Mouse (Mus musculus): ENCODE data around the gene Zfp385b. TPM values are rescaled to one million over a fixed set of nuclear protein-coding genes. Genes with fewer than 3 reads are reported as not detected.

The Zfp385b gene
- polyA plus RNA-seq, 1 experiment from 2014 or later, result 3.8 TPM

DNA sequence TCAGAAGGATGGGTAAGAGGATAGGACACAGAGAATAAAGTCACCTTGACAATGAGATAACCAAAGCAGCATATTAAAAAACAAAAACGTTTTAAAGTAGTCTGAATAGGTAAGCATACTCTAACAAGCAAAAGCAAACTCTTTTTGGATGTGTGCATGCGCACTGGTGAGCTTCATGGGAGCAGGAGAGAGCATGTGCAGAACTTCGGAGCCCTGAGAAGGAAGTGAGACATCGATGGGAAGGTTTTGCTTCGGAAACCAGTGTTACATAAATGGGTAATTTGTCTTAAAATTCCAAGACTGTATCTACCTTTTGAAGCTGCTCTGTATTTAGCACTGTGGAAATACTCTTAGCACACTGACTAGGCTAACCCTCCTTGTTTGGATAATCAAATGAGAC lies 137.2 kb downstream of the Zfp385b start:
- no peak overlapping the region for H3K4me3 ChIP-seq
- 81% methylated on average over 5 of the region's 5 CpGs for WGBS
- no peak overlapping the region for H3K27ac ChIP-seq
- H3K4me1 ChIP-seq, result peaks cover 3% of the 10 kb centered on the region; the same call in 1 of the 2 replicates
- no peak for ATAC-seq (ENCODE audit: low FRiP score)
- no peaks in the 10 kb centered on the region for H3K9me3 ChIP-seq (replicated peaks)
- H3K4me2 ChIP-seq (replicated peaks), result no peak overlapping the region
- no peaks in the 10 kb centered on the region for H3K27me3 ChIP-seq
- no peak overlapping the region for H3K9ac ChIP-seq
- no peaks in the 10 kb centered on the region for H3K36me3 ChIP-seq

DNA sequence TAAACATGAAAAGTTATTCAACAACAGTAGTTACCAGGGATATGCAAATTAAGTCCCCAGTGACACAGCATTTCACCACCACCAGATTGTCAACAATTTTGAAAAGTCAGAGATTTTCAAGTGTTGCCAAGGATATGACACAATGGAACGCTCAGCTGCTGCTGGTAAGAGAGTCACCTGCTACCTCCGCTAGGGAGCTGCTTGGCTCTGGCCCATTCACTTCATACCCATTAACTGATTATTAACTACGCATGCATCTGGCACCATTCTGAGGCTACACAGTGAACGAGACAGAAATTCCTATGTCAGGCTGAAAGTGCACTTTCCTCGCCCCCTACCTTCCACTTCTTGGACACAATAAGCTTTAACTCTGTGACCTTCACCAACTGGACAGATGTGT lies 137.7 kb downstream of the Zfp385b start:
- Histone ChIP-seq H3K4me2 (replicated peaks) (no peak overlapping the region), H3K9ac (no peak overlapping the region), H3K27me3 (no peaks in the 10 kb centered on the region), H3K36me3 (no peaks in the 10 kb centered on the region), H3K9me3 (replicated peaks) (no peaks in the 10 kb centered on the region), H3K4me3 (no peak overlapping the region), H3K27ac (no peak overlapping the region), H3K4me1 (peaks cover 3% of the 10 kb centered on the region; the same call in 1 of the 2 replicates)
- 0 out of 2 replicates have a peak, but pooled peaks have one; percentile 40 for ATAC-seq (ENCODE audit: low FRiP score)
- 69% methylated on average over 5 of the region's 5 CpGs for WGBS

DNA sequence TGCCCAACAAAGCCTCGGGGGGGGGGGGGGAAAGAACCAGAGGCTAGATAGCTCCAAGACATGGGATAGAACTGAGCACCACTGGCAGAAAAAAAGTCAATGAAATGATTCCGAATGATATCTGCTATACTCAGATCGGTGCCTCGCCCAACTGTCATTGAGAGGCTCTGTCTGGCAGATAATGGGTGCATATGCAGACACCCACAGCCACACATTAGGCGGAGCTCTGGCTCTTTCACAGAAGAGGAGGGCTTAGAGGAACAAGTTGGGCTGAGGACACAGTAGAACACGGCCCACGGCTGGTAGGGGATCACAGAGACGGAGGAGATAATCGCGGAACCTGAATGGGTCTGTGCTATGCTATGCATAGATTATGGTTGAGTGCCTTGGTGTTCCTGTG lies 145.7 kb downstream of the Zfp385b start:
- Histone ChIP-seq H3K27me3 (no peaks in the 10 kb centered on the region), H3K36me3 (no peaks in the 10 kb centered on the region), H3K4me2 (replicated peaks) (no peak overlapping the region), H3K9me3 (replicated peaks) (no peaks in the 10 kb centered on the region), H3K4me3 (no peak overlapping the region), H3K27ac (no peak overlapping the region), H3K9ac (no peak overlapping the region), H3K4me1 (no peaks in the 10 kb centered on the region)
- WGBS, result 89% methylated on average over 10 of the region's 10 CpGs
- ATAC-seq (ENCODE audit: low FRiP score), result no peak

DNA sequence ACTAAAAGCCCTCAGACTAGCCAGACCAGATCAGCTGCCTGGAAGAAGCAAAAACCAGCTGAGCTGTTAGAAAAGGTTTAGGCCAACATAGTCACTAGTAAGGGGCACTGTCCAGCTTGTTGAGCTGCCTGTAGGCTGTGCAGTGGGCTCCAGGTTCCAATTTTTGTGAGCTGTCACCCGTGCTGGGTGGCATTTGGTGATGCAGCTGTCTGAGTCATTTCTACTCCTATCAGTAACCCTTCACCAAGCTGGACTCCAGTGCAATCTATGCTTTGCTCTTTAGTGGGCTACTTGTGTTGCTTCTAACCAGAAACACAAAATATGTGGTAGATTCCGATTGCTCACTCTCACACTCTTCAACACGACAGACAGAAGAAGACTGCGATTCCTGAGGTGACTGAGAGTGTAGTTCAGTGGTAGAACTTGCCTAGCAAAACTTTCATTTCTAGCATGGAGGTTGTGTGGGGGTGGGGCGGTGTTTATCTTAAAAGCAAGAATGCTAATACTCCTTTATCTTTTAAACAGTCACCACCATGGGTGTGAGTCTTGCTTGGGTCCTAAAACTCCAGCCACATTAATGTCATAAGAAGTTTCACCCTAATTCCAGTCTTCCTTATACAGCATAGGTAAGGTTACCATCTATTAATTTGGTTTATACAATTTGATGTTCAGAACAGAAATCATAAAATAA lies 147.1 kb downstream of the Zfp385b start:
- 89% methylated on average over 5 of the region's 5 CpGs for WGBS
- no peak for ATAC-seq (ENCODE audit: low FRiP score)
- Histone ChIP-seq H3K36me3 (no peaks in the 10 kb centered on the region), H3K9me3 (replicated peaks) (no peaks in the 10 kb centered on the region), H3K4me1 (no peaks in the 10 kb centered on the region), H3K9ac (no peak overlapping the region), H3K27ac (no peak overlapping the region), H3K4me3 (no peak overlapping the region), H3K4me2 (replicated peaks) (no peak overlapping the region), H3K27me3 (no peaks in the 10 kb centered on the region)

DNA sequence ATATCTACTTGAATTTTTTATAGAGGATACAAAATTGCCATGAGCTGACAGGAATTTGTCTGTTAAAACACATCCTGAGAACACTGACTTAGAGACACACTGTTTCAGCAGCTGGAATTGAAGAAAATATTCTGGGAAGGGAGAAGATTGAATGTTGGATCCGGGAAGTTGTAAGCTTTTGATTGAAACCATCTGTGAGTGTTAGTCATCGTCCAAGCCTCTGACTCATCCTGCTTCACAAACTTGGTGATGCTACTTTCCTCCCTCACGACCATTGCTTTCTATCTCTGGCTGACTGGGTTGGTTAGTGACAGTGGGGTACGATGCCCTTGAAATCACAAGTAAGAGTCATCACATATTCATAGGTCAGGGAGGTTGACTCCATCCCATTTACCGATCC lies 157.3 kb downstream of the Zfp385b start:
- Histone ChIP-seq H3K27me3 (no peaks in the 10 kb centered on the region), H3K4me3 (no peak overlapping the region), H3K36me3 (no peaks in the 10 kb centered on the region), H3K27ac (no peak overlapping the region), H3K4me2 (replicated peaks) (no peak overlapping the region), H3K9ac (no peak overlapping the region), H3K4me1 (no peaks in the 10 kb centered on the region), H3K9me3 (replicated peaks) (no peaks in the 10 kb centered on the region)
- ATAC-seq (ENCODE audit: low FRiP score), result no peak
- WGBS, result 79% methylated on average over 5 of the region's 5 CpGs

DNA sequence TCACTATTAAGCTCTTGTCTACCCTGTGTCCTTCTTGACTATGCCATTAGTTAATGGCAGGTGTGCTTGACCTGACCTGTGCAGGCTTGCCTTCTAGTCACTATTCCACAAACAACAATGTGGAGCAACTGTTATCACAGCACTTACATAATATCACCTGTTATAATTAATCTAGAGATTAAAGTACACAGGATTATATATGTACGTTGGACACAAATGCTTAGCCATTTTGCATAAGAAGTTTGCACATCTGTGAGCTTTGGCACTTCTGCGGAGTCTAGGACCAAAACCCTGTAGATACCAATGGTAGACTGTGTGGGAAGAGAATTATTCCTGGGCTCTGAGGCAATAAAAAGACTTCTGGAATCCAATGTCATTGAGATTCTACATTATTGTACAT lies 165.8 kb downstream of the Zfp385b start:
- H3K4me3 ChIP-seq, result no peak overlapping the region
- H3K36me3 ChIP-seq, result no peaks in the 10 kb centered on the region
- H3K4me1 ChIP-seq, result no peaks in the 10 kb centered on the region
- WGBS, result 97% methylated on average over 2 of the region's 2 CpGs
- no peaks in the 10 kb centered on the region for H3K9me3 ChIP-seq (replicated peaks)
- no peaks in the 10 kb centered on the region for H3K27me3 ChIP-seq
- ATAC-seq (ENCODE audit: low FRiP score), result no peak
- H3K27ac ChIP-seq, result no peak overlapping the region
- H3K9ac ChIP-seq, result no peak overlapping the region
- H3K4me2 ChIP-seq (replicated peaks), result no peak overlapping the region

DNA sequence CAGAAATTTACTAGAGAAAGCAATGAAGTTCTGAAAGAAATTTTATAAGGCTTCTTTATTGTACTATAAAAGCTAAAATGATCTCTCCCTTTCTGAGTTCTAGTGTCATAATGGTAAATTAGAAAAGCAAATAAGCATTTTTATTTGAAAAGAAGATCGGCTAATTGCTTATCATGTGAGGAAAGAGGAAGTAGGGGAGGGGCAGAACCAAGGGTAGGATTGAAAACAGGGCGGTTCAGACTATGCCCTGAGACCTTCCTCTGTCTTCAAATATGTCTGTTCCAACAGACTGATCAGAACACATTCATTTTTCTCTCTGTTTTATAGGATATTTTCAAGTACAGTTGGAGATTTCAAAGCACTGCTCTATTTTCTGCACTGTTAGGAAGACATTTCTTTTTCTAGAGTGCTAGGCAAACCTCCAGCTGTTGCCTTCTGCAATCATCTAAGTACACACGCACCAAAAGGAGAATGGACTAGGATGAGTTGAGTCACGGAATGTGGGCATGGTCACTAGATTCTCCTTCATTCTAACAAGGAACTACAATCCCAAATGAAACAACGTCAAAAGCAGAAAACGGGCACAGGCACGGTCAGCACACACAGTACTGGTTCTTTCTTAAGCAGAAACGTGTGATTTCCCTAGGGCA lies 177.8 kb downstream of the Zfp385b start:
- H3K27me3 ChIP-seq, result no peaks in the 10 kb centered on the region
- no peak for ATAC-seq (ENCODE audit: low FRiP score)
- H3K9me3 ChIP-seq (replicated peaks), result no peaks in the 10 kb centered on the region
- H3K9ac ChIP-seq, result no peak overlapping the region
- no peak overlapping the region for H3K4me2 ChIP-seq (replicated peaks)
- no peak overlapping the region for H3K27ac ChIP-seq
- WGBS, result 92% methylated on average over 8 of the region's 8 CpGs
- no peak overlapping the region for H3K4me3 ChIP-seq
- H3K4me1 ChIP-seq, result no peaks in the 10 kb centered on the region
- H3K36me3 ChIP-seq, result no peaks in the 10 kb centered on the region

DNA sequence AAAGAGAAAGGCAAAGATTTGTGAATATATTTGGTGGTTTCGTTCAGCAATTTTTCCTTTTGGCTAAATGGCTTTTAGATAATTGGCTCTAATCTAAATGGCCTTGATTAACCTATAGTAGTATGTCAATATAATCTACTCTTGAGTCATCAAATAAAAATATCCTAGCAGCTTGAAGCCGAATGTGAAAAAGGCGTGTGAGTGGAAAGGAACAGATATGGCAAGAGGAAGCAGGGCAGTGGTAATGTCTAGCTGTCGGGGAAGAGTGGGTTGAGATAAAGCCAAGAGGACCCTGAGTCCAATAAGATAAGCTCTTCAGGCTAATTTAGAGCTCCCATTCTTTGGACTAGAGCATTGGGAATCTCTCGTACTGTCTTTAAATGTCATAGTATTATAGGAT lies 179.4 kb downstream of the Zfp385b start:
- Histone ChIP-seq H3K4me1 (no peaks in the 10 kb centered on the region), H3K4me3 (no peak overlapping the region), H3K27me3 (no peaks in the 10 kb centered on the region), H3K4me2 (replicated peaks) (no peak overlapping the region), H3K9ac (no peak overlapping the region), H3K36me3 (no peaks in the 10 kb centered on the region), H3K9me3 (replicated peaks) (no peaks in the 10 kb centered on the region), H3K27ac (no peak overlapping the region)
- 88% methylated on average over 5 of the region's 5 CpGs for WGBS
- ATAC-seq (ENCODE audit: low FRiP score), result no peak

DNA sequence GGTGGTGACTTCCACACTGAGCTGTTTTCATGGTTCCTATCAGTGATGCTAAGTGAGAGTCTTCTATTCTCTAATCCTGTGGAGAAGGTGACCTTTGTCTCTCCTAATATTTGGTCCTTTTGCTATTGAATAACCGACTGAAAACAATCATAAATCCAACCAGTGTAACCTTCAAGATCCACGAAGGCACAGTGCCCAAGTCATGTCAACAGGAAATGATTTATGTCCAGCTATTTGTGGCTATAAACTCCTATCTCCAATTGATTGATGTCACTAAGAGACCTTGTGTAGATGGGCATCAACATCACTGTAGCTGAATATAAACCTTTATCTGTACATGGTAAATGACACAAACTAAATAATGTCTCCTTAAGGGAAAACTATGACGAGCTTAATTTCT lies 187.8 kb downstream of the Zfp385b start:
- no peak overlapping the region for H3K4me2 ChIP-seq (replicated peaks)
- no peak for ATAC-seq (ENCODE audit: low FRiP score)
- no peaks in the 10 kb centered on the region for H3K9me3 ChIP-seq (replicated peaks)
- no peak overlapping the region for H3K27ac ChIP-seq
- H3K4me3 ChIP-seq, result no peak overlapping the region
- no peaks in the 10 kb centered on the region for H3K36me3 ChIP-seq
- H3K4me1 ChIP-seq, result no peaks in the 10 kb centered on the region
- 72% methylated on average over 3 of the region's 3 CpGs for WGBS
- no peak overlapping the region for H3K9ac ChIP-seq
- no peaks in the 10 kb centered on the region for H3K27me3 ChIP-seq

DNA sequence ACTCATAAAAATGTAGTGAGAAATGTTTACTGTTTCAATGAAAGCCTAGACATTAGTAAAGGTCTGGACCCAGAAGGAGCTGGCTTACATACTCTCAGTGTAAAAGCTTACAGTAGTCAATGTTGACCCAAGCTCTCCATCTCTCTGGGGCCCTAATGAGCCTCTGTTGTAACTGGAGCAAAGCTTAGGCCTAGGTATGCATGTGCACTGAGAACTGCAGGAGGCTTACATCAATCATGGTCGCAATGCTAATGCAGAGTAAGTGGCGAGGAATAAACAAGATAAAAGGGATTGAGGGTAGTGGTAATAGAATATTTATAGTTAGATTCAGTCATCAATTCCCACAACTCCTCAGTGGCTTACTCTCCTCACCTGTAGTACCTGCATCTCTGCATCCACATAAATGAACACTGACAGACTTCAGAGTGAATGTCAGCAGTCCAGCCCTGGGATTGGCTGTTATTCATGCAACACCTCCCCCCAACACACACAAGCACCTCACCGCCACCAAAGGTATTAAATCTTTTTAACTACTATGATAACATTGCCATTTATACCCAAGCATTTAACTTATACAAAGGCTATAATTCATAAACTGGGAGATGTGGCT lies 191.7 kb downstream of the Zfp385b start:
- H3K9ac ChIP-seq, result no peak overlapping the region
- 81% methylated on average over 3 of the region's 3 CpGs for WGBS
- no peak for ATAC-seq (ENCODE audit: low FRiP score)

DNA sequence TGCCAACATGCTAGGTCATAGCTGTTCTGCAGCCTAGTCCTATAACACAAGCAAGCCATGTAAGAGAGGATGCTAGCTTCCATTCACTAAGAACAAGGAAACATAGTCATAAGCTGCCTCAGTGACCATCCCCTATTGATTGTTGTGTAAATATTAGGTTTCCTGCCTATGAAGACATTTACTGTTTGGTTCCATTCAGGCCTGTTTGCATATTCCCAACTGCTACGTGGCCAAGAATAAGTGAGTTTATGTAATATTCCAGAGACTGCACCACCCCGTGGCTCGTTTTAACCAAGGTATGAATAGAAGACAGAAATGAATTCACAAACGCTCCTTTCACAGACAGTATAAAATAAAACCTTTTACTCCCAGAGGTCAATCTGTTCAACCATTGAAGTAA lies 200.8 kb downstream of the Zfp385b start:
- no peaks in the 10 kb centered on the region for H3K27me3 ChIP-seq
- H3K9me3 ChIP-seq (replicated peaks), result no peaks in the 10 kb centered on the region
- no peak for ATAC-seq (ENCODE audit: low FRiP score)
- no peak overlapping the region for H3K9ac ChIP-seq
- H3K4me1 ChIP-seq, result no peaks in the 10 kb centered on the region
- no peak overlapping the region for H3K4me3 ChIP-seq
- no peaks in the 10 kb centered on the region for H3K36me3 ChIP-seq
- H3K4me2 ChIP-seq (replicated peaks), result no peak overlapping the region
- H3K27ac ChIP-seq, result no peak overlapping the region
- WGBS, result 90% methylated on average over 4 of the region's 4 CpGs

More for the DNA sequence above, 191.7 kb downstream of the Zfp385b start:
- no peaks in the 10 kb centered on the region for H3K4me1 ChIP-seq
- no peak overlapping the region for H3K4me2 ChIP-seq (replicated peaks)
- no peaks in the 10 kb centered on the region for H3K27me3 ChIP-seq
- H3K27ac ChIP-seq, result no peak overlapping the region
- no peaks in the 10 kb centered on the region for H3K36me3 ChIP-seq
- no peaks in the 10 kb centered on the region for H3K9me3 ChIP-seq (replicated peaks)
- no peak overlapping the region for H3K4me3 ChIP-seq

DNA sequence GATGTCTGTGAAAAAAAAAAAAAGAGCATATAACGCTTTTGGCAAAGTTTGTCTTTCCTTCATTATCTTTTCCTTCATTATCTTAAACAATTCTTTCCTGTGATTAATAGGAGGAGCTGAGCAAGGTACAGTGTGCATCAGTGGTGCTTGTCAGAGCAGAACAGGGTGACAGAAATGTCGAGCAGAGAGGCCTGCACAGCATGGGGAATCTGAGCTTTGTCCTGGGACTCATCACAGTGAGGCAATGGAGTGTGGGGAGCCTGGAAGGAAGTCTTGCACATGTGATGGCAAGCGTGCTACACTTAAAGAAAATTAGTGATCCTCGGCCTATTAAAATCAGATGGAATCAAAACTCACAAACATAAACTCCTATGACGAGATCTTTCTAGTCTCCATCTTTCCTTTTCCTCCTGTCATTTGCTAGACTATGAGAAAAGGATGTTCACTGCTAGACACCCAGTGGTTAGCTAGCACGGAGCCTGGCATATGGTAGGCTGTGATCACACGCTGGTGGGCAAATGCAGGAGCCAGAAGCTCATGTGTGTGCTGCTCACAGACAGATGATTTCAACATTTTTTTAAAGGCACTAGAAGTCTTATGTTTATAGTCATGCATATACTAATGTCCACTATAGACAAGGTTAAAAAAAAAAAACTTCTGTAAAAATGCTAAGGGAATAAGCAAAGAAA lies 209.0 kb downstream of the Zfp385b start:
- no peak overlapping the region for H3K4me3 ChIP-seq
- 83% methylated on average over 7 of the region's 7 CpGs for WGBS
- H3K36me3 ChIP-seq, result no peaks in the 10 kb centered on the region
- no peaks in the 10 kb centered on the region for H3K4me1 ChIP-seq
- H3K9me3 ChIP-seq (replicated peaks), result no peaks in the 10 kb centered on the region
- no peak for ATAC-seq (ENCODE audit: low FRiP score)
- H3K27me3 ChIP-seq, result no peaks in the 10 kb centered on the region
- no peak overlapping the region for H3K4me2 ChIP-seq (replicated peaks)
- no peak overlapping the region for H3K9ac ChIP-seq
- H3K27ac ChIP-seq, result no peak overlapping the region
